Mouse (Mus musculus) heart, embryonic 16.5 days (tissue): ENCODE data around the gene Epha10. TPM values are rescaled to one million over a fixed set of nuclear protein-coding genes. Genes with fewer than 3 reads are reported as not detected.

Experiments used
- ATAC-seq: fragments of 200-750 bp; cut with Nextera tagmentation; replicated peaks from 2 replicates; pipeline ENCODE4 v1.8.0; 2017; ENCODE audit warnings: moderate number of reproducible peaks; ENCODE audit not compliant: insufficient read depth, low FRiP score; ENCODE audit errors: extremely low read depth
- H3K27ac ChIP-seq: fragments of 300-500 bp; sonication (generic); 2 replicates; pipeline ENCODE4 v1.5.1; 2014; ENCODE audit warnings: mild to moderate bottlenecking, low read length, control low read depth, moderate library complexity
- H3K27me3 ChIP-seq: fragments of 300-500 bp; sonication (generic); 2 replicates; pipeline ENCODE4 v1.6.1; 2014; ENCODE audit warnings: low read length, mixed read lengths; ENCODE audit not compliant: control insufficient read depth, insufficient read depth
- H3K36me3 ChIP-seq: fragments of 300-500 bp; sonication (generic); 2 replicates; pipeline ENCODE4 v1.6.1; 2014; ENCODE audit not compliant: control insufficient read depth, insufficient read depth
- H3K4me1 ChIP-seq: fragments of 300-500 bp; sonication (generic); 2 replicates; pipeline ENCODE4 v1.6.1; 2014; ENCODE audit warnings: low read length, mixed read lengths; ENCODE audit not compliant: control insufficient read depth, insufficient read depth
- H3K4me2 ChIP-seq: fragments of 300-500 bp; sonication (generic); 2 replicates; pipeline ENCODE4 v1.6.1; 2014; ENCODE audit warnings: low read depth, mild to moderate bottlenecking, control low read depth, low read length
- H3K4me3 ChIP-seq: fragments of 300-500 bp; sonication (generic); 2 replicates; pipeline ENCODE4 v1.5.1; 2014; ENCODE audit warnings: mild to moderate bottlenecking, control low read depth, low read length
- H3K9ac ChIP-seq: fragments of 300-500 bp; sonication (generic); 2 replicates; pipeline ENCODE4 v1.6.1; 2014; ENCODE audit warnings: low read length, control low read depth
- H3K9me3 ChIP-seq: fragments of 300-500 bp; sonication (generic); replicated peaks from 2 replicates; pipeline ENCODE4 v1.6.1; 2016; ENCODE audit warnings: low read length; ENCODE audit not compliant: control insufficient read depth
- WGBS: fragments of 180-500 bp; shearing (Covaris S2); extraction: QIAGEN DNeasy Blood & Tissue Kit; methylation state at CpG from one replicate; pipeline ENCODE4 v1.1.7; 2014; 5-methylcytosine and 5-hydroxymethylcytosine counted together
- polyA plus RNA-seq: library from polyadenylated mRNA; unstranded; fragments of >200 nt; fragmentation: Nextera tagmentation; extraction: Ambion mirVana; gene quantifications from 2 replicates; pipeline ENCODE4 v1.2.1, GENCODE M21; 2015

Gene Epha10
- 0.03 TPM in 1 of 2 replicates, not detected in the other for polyA plus RNA-seq

- 6% methylated on average over 11 of the region's 11 CpGs for WGBS
- H3K9me3 ChIP-seq = peaks cover 4% of the 10 kb centered on the region; the same call in 1 of the 2 replicates
- H3K36me3 ChIP-seq = no peaks in the 10 kb centered on the region
- peaks cover 6% of the 10 kb centered on the region; the same call in 1 of the 2 replicates for H3K4me1 ChIP-seq
- H3K27ac ChIP-seq = no peak within 1 kb of the TSS
- ATAC-seq = no peak
- H3K4me3 ChIP-seq = peak within 1 kb of the TSS; percentile 22
- H3K9ac ChIP-seq = no peak within 1 kb of the TSS
- peaks cover 61% of the 10 kb centered on the region for H3K27me3 ChIP-seq
- H3K4me2 ChIP-seq = peak within 1 kb of the TSS; percentile 44
These were observed at the start of gene Epha10 for GRCm38 (mm10) chr4:124880599-124880998. TSS of gene Epha10 (plus strand) at chr4:124880899.

- no peak for ATAC-seq
- Histone ChIP-seq H3K9ac (no peak overlapping the region), H3K4me2 (no peak overlapping the region), H3K4me1 (no peaks in the 10 kb centered on the region), H3K9me3 (no peaks in the 10 kb centered on the region), H3K4me3 (no peak overlapping the region), H3K27ac (no peak overlapping the region), H3K36me3 (peaks cover 7% of the 10 kb centered on the region; the same call in 1 of the 2 replicates), H3K27me3 (no peaks in the 10 kb centered on the region)
- WGBS = 93% methylated on average over 10 of the region's 10 CpGs
These were observed 47.9 kb upstream of the Epha10 start for GRCm38 (mm10) chr4:124832796-124833195.

- Histone ChIP-seq H3K4me3 (no peak overlapping the region), H3K36me3 (peaks cover 40% of the 10 kb centered on the region), H3K4me2 (no peak overlapping the region), H3K9ac (no peak overlapping the region), H3K9me3 (no peaks in the 10 kb centered on the region), H3K27ac (no peak overlapping the region), H3K4me1 (no peaks in the 10 kb centered on the region), H3K27me3 (no peaks in the 10 kb centered on the region)
- ATAC-seq = no peak
- WGBS = 79% methylated on average over 14 of the region's 14 CpGs
These were observed 42.5 kb upstream of the Epha10 start for GRCm38 (mm10) chr4:124838035-124838700.

- no peak overlapping the region for H3K9ac ChIP-seq
- H3K4me3 ChIP-seq = no peak overlapping the region
- ATAC-seq = no peak
- no peaks in the 10 kb centered on the region for H3K9me3 ChIP-seq
- no peak overlapping the region for H3K27ac ChIP-seq
- no peaks in the 10 kb centered on the region for H3K4me1 ChIP-seq
- H3K4me2 ChIP-seq = no peak overlapping the region
- WGBS = 97% methylated on average over 1 of the region's 1 CpGs
- peaks cover 37% of the 10 kb centered on the region for H3K36me3 ChIP-seq
- no peaks in the 10 kb centered on the region for H3K27me3 ChIP-seq
These were observed 39.7 kb upstream of the Epha10 start for GRCm38 (mm10) chr4:124840998-124841397.

GRCm38 (mm10) chr4:124843493-124843892 lies 37.2 kb upstream of the Epha10 start:
- 0 out of 2 replicates have a peak, but pooled peaks have one; percentile 39 for ATAC-seq

GRCm38 (mm10) chr4:124847573-124847972 lies 33.1 kb upstream of the Epha10 start:
- Histone ChIP-seq H3K4me2 (no peak overlapping the region), H3K27me3 (no peaks in the 10 kb centered on the region), H3K36me3 (peaks cover 5% of the 10 kb centered on the region), H3K4me1 (peaks cover 16% of the 10 kb centered on the region), H3K27ac (no peak overlapping the region), H3K9ac (no peak overlapping the region), H3K9me3 (no peaks in the 10 kb centered on the region), H3K4me3 (no peak overlapping the region)
- ATAC-seq = no peak
- 11% methylated on average over 8 of the region's 8 CpGs for WGBS

More at GRCm38 (mm10) chr4:124843493-124843892, 37.2 kb upstream of the Epha10 start:
- Histone ChIP-seq H3K4me2 (no peak overlapping the region), H3K27me3 (no peaks in the 10 kb centered on the region), H3K9ac (no peak overlapping the region), H3K4me1 (no peaks in the 10 kb centered on the region), H3K9me3 (no peaks in the 10 kb centered on the region), H3K36me3 (peaks cover 27% of the 10 kb centered on the region), H3K4me3 (no peak overlapping the region), H3K27ac (no peak overlapping the region)
- WGBS = 50% methylated on average over 11 of the region's 11 CpGs

GRCm38 (mm10) chr4:124849631-124850260 lies 31.0 kb upstream of the Epha10 start:
- no peaks in the 10 kb centered on the region for H3K9me3 ChIP-seq
- H3K4me3 ChIP-seq = peak overlapping the region; percentile 98
- peak overlapping the region; percentile 84 for H3K4me2 ChIP-seq
- peak; percentile 11; the same call in 1 of the 2 replicates for ATAC-seq
- H3K36me3 ChIP-seq = peaks cover 10% of the 10 kb centered on the region
- peak overlapping the region; percentile 92 for H3K27ac ChIP-seq
- 3% methylated on average over 24 of the region's 24 CpGs for WGBS
- no peaks in the 10 kb centered on the region for H3K27me3 ChIP-seq
- peak overlapping the region; percentile 90 for H3K9ac ChIP-seq
- peaks cover 18% of the 10 kb centered on the region for H3K4me1 ChIP-seq

GRCm38 (mm10) chr4:124850261-124850913 lies 30.3 kb upstream of the Epha10 start, which contains the start of gene Yrdc:
TSS of gene Yrdc (plus strand) at chr4:124850679.
- Histone ChIP-seq H3K27ac (peak within 1 kb of the TSS; percentile 92), H3K36me3 (peaks cover 10% of the 10 kb centered on the region), H3K4me1 (peaks cover 18% of the 10 kb centered on the region), H3K4me2 (peak within 1 kb of the TSS; percentile 86), H3K9me3 (no peaks in the 10 kb centered on the region), H3K27me3 (no peaks in the 10 kb centered on the region), H3K9ac (peak within 1 kb of the TSS; percentile 90), H3K4me3 (peak within 1 kb of the TSS; percentile 98)
- WGBS = under 1% methylated on average over 87 of the region's 90 CpGs
- peak; percentile 90 for ATAC-seq
